8 mouse cellular contexts compared by ENCODE assay signal in genomic region chr6:113624989-113625770, GRCm38 (mm10). TPM values are rescaled to one million over a fixed set of nuclear protein-coding genes. Genes with fewer than 3 reads are reported as not detected.
A peak's percentile ranks its signal among the peaks of the same experiment; 100 is the strongest.
DNase-seq lines count a peak whose midpoint lies in the region; ATAC-seq and TF ChIP-seq lines count a peak whose summit lies in the region.

No protein-coding gene starts in this region.

- H3K36me3 ChIP-seq in CH12.LX (replicated peaks in 1 of 2; ENCODE audit: control insufficient read depth in 1 of 2, insufficient read depth in 1 of 2, low read length in 1 of 2) = peaks cover 21 to 36% of the 10 kb centered on the region in 2 experiments
- peaks cover 18% of the 10 kb centered on the region for H3K36me3 ChIP-seq in kidney, embryonic 16.5 days (ENCODE audit: insufficient read depth, low read length)
- peaks cover 14% of the 10 kb centered on the region for H3K36me3 ChIP-seq in midbrain, embryonic 16.5 days (ENCODE audit: control insufficient read depth, insufficient read depth, low read length)

- H3K27ac ChIP-seq in CH12.LX (ENCODE audit: insufficient read depth, low read depth) = no peak overlapping the region
- H3K27ac ChIP-seq in embryonic fibroblast, embryonic 13.5 days (ENCODE audit: insufficient read depth, low read length) = no peak overlapping the region
- H3K27ac ChIP-seq in kidney, embryonic 16.5 days (ENCODE audit: low read length) = no peak overlapping the region
- H3K27ac ChIP-seq in midbrain, embryonic 16.5 days (ENCODE audit: low read length) = peak overlapping the region; percentile 87; the same call in 1 of the 2 replicates

- 32% methylated on average over 5 of the region's 5 CpGs for WGBS in kidney, embryonic 16.5 days
- WGBS in midbrain, embryonic 16.5 days = 36% methylated on average over 5 of the region's 5 CpGs

- H3K4me2 ChIP-seq in CH12.LX (ENCODE audit: insufficient read depth, low read depth, poor library complexity, severe bottlenecking) = peak overlapping the region; percentile 68
- H3K4me2 ChIP-seq in kidney, embryonic 16.5 days (replicated peaks; ENCODE audit: low read depth, low read length) = peak overlapping the region; percentile 82
- peak overlapping the region; percentile 75 for H3K4me2 ChIP-seq in midbrain, embryonic 16.5 days (ENCODE audit: low read length)

- H3K79me2 ChIP-seq in CH12.LX (replicated peaks; ENCODE audit: control insufficient read depth, extremely low read depth, insufficient read depth, poor library complexity, severe bottlenecking) = peaks cover 17% of the 10 kb centered on the region

- H3K4me1 ChIP-seq in CH12.LX (ENCODE audit: control insufficient read depth in 1 of 2, insufficient read depth in 2 of 2) = peaks cover 14 to 41% of the 10 kb centered on the region in 2 experiments
- 0 out of 2 replicates have a peak, but pooled peaks cover 4% of the 10 kb centered on the region for H3K4me1 ChIP-seq in embryonic fibroblast, embryonic 13.5 days (ENCODE audit: control insufficient read depth, insufficient read depth, low read length)
- H3K4me1 ChIP-seq in kidney, embryonic 16.5 days (ENCODE audit: insufficient read depth, low read length) = peaks cover 12% of the 10 kb centered on the region
- peaks cover 16% of the 10 kb centered on the region for H3K4me1 ChIP-seq in midbrain, embryonic 16.5 days (ENCODE audit: control insufficient read depth, insufficient read depth, low read length)

- TF ChIP-seq POLR2A in CH12.LX (IDR thresholded peaks at IDR 0.05; ENCODE audit: low read depth, low read length) = no peak
- TF ChIP-seq POLR2A in embryonic fibroblast, embryonic 13.5 days (IDR thresholded peaks at IDR 0.05; ENCODE audit: low read depth, low read length) = no peak

- no peak for TF ChIP-seq CTCF in CH12.LX (conservative IDR thresholded peaks at IDR 0.05 in 1 of 2, IDR thresholded peaks at IDR 0.05 in 1 of 2; ENCODE audit: low read depth in 2 of 2, low read length in 2 of 2)
- no peak for TF ChIP-seq CTCF in embryonic fibroblast, embryonic 13.5 days (IDR thresholded peaks at IDR 0.05; ENCODE audit: borderline replicate concordance, insufficient read depth, low read length)

- H3K9me3 ChIP-seq in CH12.LX (replicated peaks; ENCODE audit: low read length) = no peaks in the 10 kb centered on the region
- no peaks in the 10 kb centered on the region for H3K9me3 ChIP-seq in kidney, embryonic 16.5 days (ENCODE audit: low read length)
- H3K9me3 ChIP-seq in midbrain, embryonic 16.5 days (replicated peaks; ENCODE audit: control insufficient read depth, low read length, poor library complexity, severe bottlenecking) = no peaks in the 10 kb centered on the region

- dilution Hi-C loops in CH12.LX (cut with MboI; ENCODE audit: extremely low pct_ligation_motif_present, extremely low pct_unique_long_range_greater_than_20kb, low sequenced_read_pairs) = no loop called here

- H3K27me3 ChIP-seq in CH12.LX (replicated peaks) = no peaks in the 10 kb centered on the region
- H3K27me3 ChIP-seq in kidney, embryonic 16.5 days (ENCODE audit: insufficient read depth, low read length) = no peaks in the 10 kb centered on the region
- no peaks in the 10 kb centered on the region for H3K27me3 ChIP-seq in midbrain, embryonic 16.5 days (ENCODE audit: control insufficient read depth, insufficient read depth, low read depth, low read length)

- no peak for ATAC-seq in cerebellum, adult (ENCODE audit: insufficient number of reproducible peaks, low FRiP score, low TSS enrichment)
- no peak for ATAC-seq in kidney, embryonic 16.5 days (ENCODE audit: low FRiP score, low TSS enrichment)
- ATAC-seq in midbrain, embryonic 16.5 days = no peak

- no peak for TF ChIP-seq EP300 in CH12.LX (IDR thresholded peaks at IDR 0.05; ENCODE audit: low read length)

- peak; percentile 20 to 30 for DNase-seq in cerebellum, adult 18-20 months
- DNase-seq in CH12.LX (ENCODE audit: extremely low read depth) = no peak
- DNase-seq in thymus, postnatal 10 days (ENCODE audit: low spot score in 2 of 2) = no peak
- DNase-seq in left cerebral cortex, adult 9 months (ENCODE audit: low spot score in 2 of 2) = no peak

- no peak for TF ChIP-seq RAD21 in CH12.LX (IDR thresholded peaks at IDR 0.05; ENCODE audit: low read depth, low read length)

- H3K4me3 ChIP-seq in CH12.LX (replicated peaks in 1 of 3; ENCODE audit: low read depth in 2 of 3, low read length in 2 of 3, poor library complexity in 1 of 3) = peak overlapping the region; percentile 75 to 83 (median 79)
- H3K4me3 ChIP-seq in embryonic fibroblast, embryonic 13.5 days (ENCODE audit: insufficient read depth, low read length) = peak overlapping the region; percentile 72
- peak overlapping the region; percentile 85 for H3K4me3 ChIP-seq in kidney, embryonic 16.5 days (ENCODE audit: low read length)
- peak overlapping the region; percentile 79 for H3K4me3 ChIP-seq in midbrain, embryonic 16.5 days (ENCODE audit: low read depth, low read length)

- in situ Hi-C loops in CH12.LX (cut with MboI; ENCODE audit: low pct_ligation_motif_present, low pct_unique_long_range_greater_than_20kb, low sequenced_read_pairs) = no loop called here

- peak overlapping the region; percentile 65 for H3K9ac ChIP-seq in CH12.LX (ENCODE audit: insufficient read depth, low read depth)
- peak overlapping the region; percentile 89 for H3K9ac ChIP-seq in kidney, embryonic 16.5 days (replicated peaks; ENCODE audit: low read length)
- H3K9ac ChIP-seq in midbrain, embryonic 16.5 days (ENCODE audit: low read depth, low read length) = peak overlapping the region; percentile 88

TF ChIP-seq in CH12.LX, 34 proteins besides CTCF, POLR2A, EP300 and RAD21:
- TF ChIP-seq MYC (IDR thresholded peaks at IDR 0.05; ENCODE audit: low read depth, low read length) (no peak), BHLHE40 (IDR thresholded peaks at IDR 0.05; ENCODE audit: low read depth, low read length) (no peak), MXI1 (IDR thresholded peaks at IDR 0.05; ENCODE audit: low read depth, low read length) (no peak), SIN3A (IDR thresholded peaks at IDR 0.05; ENCODE audit: low read length) (no peak), MAZ (IDR thresholded peaks at IDR 0.05; ENCODE audit: low read depth, low read length) (no peak), USF1 (IDR thresholded peaks at IDR 0.05; ENCODE audit: low read depth, low read length) (no peak), HCFC1 (IDR thresholded peaks at IDR 0.05; ENCODE audit: low read depth, low read length) (no peak), ZC3H11A (IDR thresholded peaks at IDR 0.05; ENCODE audit: low read depth, low read length) (no peak), CHD1 (IDR thresholded peaks at IDR 0.05; ENCODE audit: low read depth, low read length) (no peak), RCOR1 (conservative IDR thresholded peaks at IDR 0.05; ENCODE audit: low read depth, low read length) (no peak), NRF1 (IDR thresholded peaks at IDR 0.05; ENCODE audit: low read depth, low read length) (no peak), USF2 (conservative IDR thresholded peaks at IDR 0.05; ENCODE audit: low read depth, low read length) (no peak), GABPA (IDR thresholded peaks at IDR 0.05; ENCODE audit: insufficient replicate concordance, low read depth, low read length) (no peak)

RNA-seq across cellular contexts. Expression of gene Vhl, which starts 1.4 kb away (rescaled TPM):
- 14.2 and 17.6 TPM in 2 replicates for total RNA-seq in CH12.LX (2012; rRNA removed)
- total RNA-seq in CH12.LX (2014; rRNA removed) = 32.6 and 36.6 TPM in 2 replicates
- polyA plus RNA-seq in CH12.LX (2012; ENCODE audit: insufficient read length, low read depth) = 19.2 and 23.1 TPM in 2 replicates
- 23.5 and 38.7 TPM in 2 replicates for polyA plus RNA-seq in embryonic fibroblast, embryonic 13.5 days (2011; ENCODE audit: insufficient read length, low read depth, missing spikeins)
- 34.0 and 40.7 TPM in 2 replicates for polyA plus RNA-seq in kidney, embryonic 16.5 days (2015; fragmentation: Nextera tagmentation; extraction: Ambion mirVana)
- 70.1 and 77.8 TPM in 2 replicates for polyA plus RNA-seq in midbrain, embryonic 16.5 days (2015; fragmentation: Nextera tagmentation; extraction: Ambion mirVana)

RNA-seq across cellular contexts. Expression of gene Irak2, which starts 13.1 kb away (rescaled TPM):
- total RNA-seq in CH12.LX (2012; rRNA removed) (31.6 and 39.5 TPM in 2 replicates), CH12.LX (2014; rRNA removed) (26.9 and 30.0 TPM in 2 replicates)
- polyA plus RNA-seq in CH12.LX (2012; ENCODE audit: insufficient read length, low read depth) = 32.5 and 38.6 TPM in 2 replicates
- 21.3 and 28.4 TPM in 2 replicates for polyA plus RNA-seq in embryonic fibroblast, embryonic 13.5 days (2011; ENCODE audit: insufficient read length, low read depth, missing spikeins)
- 4.4 and 5.6 TPM in 2 replicates for polyA plus RNA-seq in kidney, embryonic 16.5 days (2015; fragmentation: Nextera tagmentation; extraction: Ambion mirVana)
- polyA plus RNA-seq in midbrain, embryonic 16.5 days (2015; fragmentation: Nextera tagmentation; extraction: Ambion mirVana) = 1.3 and 2.1 TPM in 2 replicates

RNA-seq across cellular contexts. Expression of gene Brk1, which starts 20.6 kb away (rescaled TPM):
- total RNA-seq in CH12.LX (2012; rRNA removed) (112 and 122 TPM in 2 replicates), CH12.LX (2014; rRNA removed) (224 and 245 TPM in 2 replicates)
- polyA plus RNA-seq in CH12.LX (2012; ENCODE audit: insufficient read length, low read depth) = 142 and 145 TPM in 2 replicates
- 162 and 173 TPM in 2 replicates for polyA plus RNA-seq in embryonic fibroblast, embryonic 13.5 days (2011; ENCODE audit: insufficient read length, low read depth, missing spikeins)
- polyA plus RNA-seq in kidney, embryonic 16.5 days (2015; fragmentation: Nextera tagmentation; extraction: Ambion mirVana) = 221 and 224 TPM in 2 replicates
- polyA plus RNA-seq in midbrain, embryonic 16.5 days (2015; fragmentation: Nextera tagmentation; extraction: Ambion mirVana) = 227 and 250 TPM in 2 replicates

RNA-seq across cellular contexts. Expression of gene Fancd2os, which starts 24.7 kb away (rescaled TPM):
- total RNA-seq in CH12.LX (2012; rRNA removed) = not detected in 2 replicates
- not detected in 2 replicates for total RNA-seq in CH12.LX (2014; rRNA removed)
- polyA plus RNA-seq in CH12.LX (2012; ENCODE audit: insufficient read length, low read depth) = 0.31 and 0.45 TPM in 2 replicates
- not detected in 2 replicates for polyA plus RNA-seq in embryonic fibroblast, embryonic 13.5 days (2011; ENCODE audit: insufficient read length, low read depth, missing spikeins)
- 0.68 and 1.1 TPM in 2 replicates for polyA plus RNA-seq in kidney, embryonic 16.5 days (2015; fragmentation: Nextera tagmentation; extraction: Ambion mirVana)
- not detected in 2 replicates for polyA plus RNA-seq in midbrain, embryonic 16.5 days (2015; fragmentation: Nextera tagmentation; extraction: Ambion mirVana)

Comparison
In these comparisons a context has a peak if more than half of its experiments do, and no peak if none do; other contexts are left out.
1. DNase-seq: peak in cerebellum, adult 18-20 months (2 of 2); none in CH12.LX (single experiment), thymus, postnatal 10 days (0 of 2) and left cerebral cortex, adult 9 months (0 of 2).
2. Peak in every context shown above with its lines, with median percentiles within 50 percentile points of each other: H3K4me2 ChIP-seq, H3K4me3 ChIP-seq and H3K9ac ChIP-seq.